Mouse (Mus musculus) adrenal gland, postnatal 36 days (tissue): ENCODE measurements around the gene Yeats2. TPM values are rescaled to one million over a fixed set of nuclear protein-coding genes. Genes with fewer than 3 reads are reported as not detected.

ENCODE experiments used
- DNase-seq, 2 experiments: peaks; one replicate each; pipeline ENCODE4 v3.0.0; 2021; ENCODE audit warnings: mixed read lengths in 1 of 2
- total RNA-seq, 2 experiments: library from RNA; stranded (reverse); gene quantifications; 2 replicates each; pipeline ENCODE4 v1.2.3; 2021

Yeats2 gene
- total RNA-seq, 2 experiments from 2014 or later = 30.5 to 34.6 TPM

DNA sequence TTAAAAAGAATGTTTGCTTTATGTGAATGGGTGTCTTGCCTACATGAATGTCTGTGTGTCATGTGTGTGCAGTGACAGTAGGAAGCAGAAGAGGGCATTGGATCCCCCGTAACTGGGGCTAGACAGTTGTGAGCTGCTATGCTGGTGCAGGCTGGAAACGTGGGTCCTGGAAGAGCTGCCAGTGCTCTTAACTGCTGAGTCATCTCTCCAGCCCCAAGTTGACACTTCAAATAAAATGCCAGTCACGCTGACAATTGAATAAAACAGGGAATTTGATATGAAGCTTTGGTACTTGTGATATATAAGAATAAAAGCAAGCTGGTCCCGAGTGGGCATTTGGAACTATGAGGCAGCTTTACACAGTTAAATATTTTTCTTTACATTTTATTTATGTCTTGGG lies 139.4 kb downstream of the Yeats2 start:
- no peak for DNase-seq

Other genes starting within 250 kb of the Yeats2 start
- 1 to 10 TPM; 5.2 to 7.5 TPM for gene Klhl6, start 158.0 kb upstream of the Yeats2 start, total RNA-seq
- gene Klhl24, start 43.5 kb upstream of the Yeats2 start, total RNA-seq = 10 to 100 TPM; 59.0 to 90.4 TPM
- 10 to 100 TPM in 1 of 2 experiments, under 1 TPM in 1; 0.66 to 16.8 TPM for gene Map6d1, start 100.3 kb downstream of the Yeats2 start, total RNA-seq
- 100 to 1,000 TPM; 111 to 120 TPM for gene Parl, start 161.3 kb downstream of the Yeats2 start, total RNA-seq
- under 1 TPM; 0.23 to 0.33 TPM for gene Cyp2ab1, start 184.3 kb downstream of the Yeats2 start, total RNA-seq